Mouse (Mus musculus): ENCODE data around the gene Dock6.

GRCm38 (mm10) chr9:21859606-21860005 is 7.2 kb upstream of the Dock6 start:
- no peak for TF ChIP-seq CTCF (IDR thresholded peaks at IDR 0.05; ENCODE audit: low read depth)
- TF ChIP-seq EP300 (optimal IDR thresholded peaks at IDR 0.05): no peak

All from stomach, postnatal 0 days (tissue).